Mouse (Mus musculus): ENCODE measurements at regions not wholly inside any gene's neighbourhood (a gene's known extent, or its start where the extent isn't known, plus 50 kb on each side); places are given as distances from the start of the nearest gene placed in this dataset.

DNA sequence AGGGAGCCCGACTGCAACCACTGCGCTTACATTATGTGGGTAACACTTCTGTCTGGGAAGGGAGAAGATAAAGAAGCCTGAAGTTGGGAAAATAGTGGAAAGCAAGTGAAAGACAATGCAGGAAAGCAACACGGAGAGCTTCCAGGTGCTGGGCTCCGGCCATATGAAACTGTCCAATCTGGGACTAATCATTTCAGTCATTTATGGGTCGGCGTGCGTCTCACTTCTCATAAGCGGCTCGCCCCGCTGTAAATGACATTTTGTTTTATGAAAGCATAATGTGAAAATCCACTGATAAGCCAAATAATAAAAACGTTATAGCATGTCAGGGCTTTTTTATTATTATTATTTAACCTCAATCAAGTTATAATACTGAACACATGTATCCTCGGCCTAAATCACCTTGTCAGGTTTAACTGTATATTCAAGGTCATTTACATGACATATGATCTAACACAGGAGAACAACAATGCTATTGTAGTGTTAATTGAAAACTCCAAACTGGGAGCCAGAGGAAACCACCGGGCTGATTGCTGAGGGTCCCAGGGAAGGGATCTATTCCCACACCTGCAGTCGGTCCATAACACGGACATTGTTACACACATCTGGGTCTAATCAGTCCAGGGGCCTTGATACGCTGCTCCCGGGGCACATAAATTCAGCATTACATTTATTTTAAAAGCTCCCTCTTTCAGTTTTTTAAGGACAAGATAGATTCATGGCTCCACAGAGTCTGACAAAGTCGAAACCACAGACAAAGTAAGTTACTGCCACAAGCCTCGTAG is 332.4 kb downstream of the Etnk1 start:
- Histone ChIP-seq H3K4me3 (ENCODE audit: low read length) (no peak overlapping the region), H3K9me3 (ENCODE audit: control insufficient read depth, low read length) (no peaks in the 10 kb centered on the region), H3K27ac (ENCODE audit: low read length) (no peak overlapping the region), H3K9ac (ENCODE audit: low read length) (no peak overlapping the region), H3K36me3 (ENCODE audit: control insufficient read depth, insufficient read depth, low read length) (no peaks in the 10 kb centered on the region), H3K4me2 (ENCODE audit: low read depth, low read length) (no peak overlapping the region), H3K27me3 (ENCODE audit: control insufficient read depth, insufficient read depth, low read depth, low read length) (no peaks in the 10 kb centered on the region), H3K4me1 (replicated peaks; ENCODE audit: control insufficient read depth, insufficient read depth, low read length) (peaks cover 11% of the 10 kb centered on the region; the same call in 1 of the 2 replicates)
- no peak for ATAC-seq (ENCODE audit: low read depth)
- WGBS = 86% methylated on average over 19 of the region's 19 CpGs

DNA sequence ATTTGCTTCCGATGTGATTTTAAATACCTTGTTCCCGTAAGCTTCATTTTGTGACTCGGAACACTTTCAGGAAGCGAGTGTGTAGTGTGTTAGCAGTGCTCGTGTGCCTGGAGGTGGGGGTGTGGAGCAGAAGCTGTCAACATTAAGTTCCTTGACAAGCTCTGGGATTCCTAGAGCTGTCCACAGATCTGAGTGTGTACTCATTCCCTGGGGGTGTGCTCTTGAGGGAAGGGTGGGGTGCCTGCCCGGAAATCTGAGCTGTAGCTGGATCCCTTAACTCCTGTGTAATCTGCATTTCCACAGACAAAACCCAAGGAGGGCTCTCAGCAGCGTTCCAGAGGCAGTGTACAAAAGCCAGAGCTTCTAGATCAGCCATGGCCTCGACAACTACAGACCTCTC is 335.8 kb downstream of the Etnk1 start:
- Histone ChIP-seq H3K4me3 (ENCODE audit: low read length) (no peak overlapping the region), H3K27me3 (ENCODE audit: control insufficient read depth, insufficient read depth, low read depth, low read length) (no peaks in the 10 kb centered on the region), H3K9me3 (ENCODE audit: control insufficient read depth, low read length) (no peaks in the 10 kb centered on the region), H3K36me3 (ENCODE audit: control insufficient read depth, insufficient read depth, low read length) (no peaks in the 10 kb centered on the region), H3K4me1 (replicated peaks; ENCODE audit: control insufficient read depth, insufficient read depth, low read length) (peaks cover 7% of the 10 kb centered on the region; the same call in 1 of the 2 replicates), H3K9ac (ENCODE audit: low read length) (no peak overlapping the region), H3K27ac (ENCODE audit: low read length) (no peak overlapping the region), H3K4me2 (ENCODE audit: low read depth, low read length) (no peak overlapping the region)
- 60% methylated on average over 8 of the region's 8 CpGs for WGBS
- ATAC-seq (ENCODE audit: low read depth) = peak; percentile 38; the same call in 1 of the 2 replicates

DNA sequence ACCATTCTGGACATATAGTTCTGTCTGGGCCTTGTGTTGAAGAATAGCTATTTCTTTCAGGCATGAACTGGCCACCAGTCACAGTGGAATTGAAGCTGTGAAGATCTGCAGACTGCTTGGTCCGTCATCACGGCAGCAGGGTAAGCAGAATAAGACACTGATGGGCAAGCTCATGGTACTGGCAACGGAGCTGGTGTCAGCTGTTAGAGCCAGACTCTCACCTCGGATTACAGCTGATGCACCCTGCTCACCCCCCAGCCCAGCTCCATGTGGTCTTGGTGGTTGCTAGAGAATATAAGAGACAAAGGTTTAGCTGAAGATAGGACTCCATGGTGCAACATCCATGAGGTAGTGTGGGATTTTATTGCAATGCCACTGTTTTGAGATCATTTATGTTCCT is 336.9 kb downstream of the Etnk1 start:
- no peaks in the 10 kb centered on the region for H3K27me3 ChIP-seq (ENCODE audit: control insufficient read depth, insufficient read depth, low read depth, low read length)
- no peaks in the 10 kb centered on the region for H3K9me3 ChIP-seq (ENCODE audit: control insufficient read depth, low read length)
- H3K9ac ChIP-seq (ENCODE audit: low read length) = no peak overlapping the region
- H3K4me2 ChIP-seq (ENCODE audit: low read depth, low read length) = no peak overlapping the region
- no peak for ATAC-seq (ENCODE audit: low read depth)
- WGBS = 87% methylated on average over 4 of the region's 4 CpGs
- H3K4me1 ChIP-seq (replicated peaks; ENCODE audit: control insufficient read depth, insufficient read depth, low read length) = peaks cover 7% of the 10 kb centered on the region; the same call in 1 of the 2 replicates
- no peak overlapping the region for H3K27ac ChIP-seq (ENCODE audit: low read length)
- no peak overlapping the region for H3K4me3 ChIP-seq (ENCODE audit: low read length)
- no peaks in the 10 kb centered on the region for H3K36me3 ChIP-seq (ENCODE audit: control insufficient read depth, insufficient read depth, low read length)

DNA sequence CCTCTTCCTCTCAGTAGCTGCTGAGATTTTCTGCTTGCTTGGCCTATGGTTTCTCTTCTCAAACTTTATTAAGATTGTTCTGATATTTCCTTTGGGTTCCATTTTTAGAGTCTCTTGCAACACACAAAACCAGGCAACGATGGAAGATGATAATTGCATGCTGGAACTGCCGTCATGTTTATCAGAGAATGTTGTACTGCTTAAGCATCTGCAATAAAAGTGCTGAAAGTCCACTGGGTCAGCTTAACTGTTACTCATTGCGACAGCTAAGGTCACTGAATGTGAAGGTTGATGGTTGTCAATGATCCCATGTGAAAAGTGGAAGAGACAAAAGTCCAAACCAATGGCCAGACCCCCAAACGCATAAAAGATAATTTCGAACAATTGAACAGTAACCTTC is 346.4 kb downstream of the Etnk1 start:
- ATAC-seq (ENCODE audit: low read depth) = no peak
- Histone ChIP-seq H3K4me2 (ENCODE audit: low read depth, low read length) (no peak overlapping the region), H3K4me3 (ENCODE audit: low read length) (no peak overlapping the region), H3K27ac (ENCODE audit: low read length) (no peak overlapping the region), H3K36me3 (ENCODE audit: control insufficient read depth, insufficient read depth, low read length) (no peaks in the 10 kb centered on the region), H3K27me3 (ENCODE audit: control insufficient read depth, insufficient read depth, low read depth, low read length) (no peaks in the 10 kb centered on the region), H3K9ac (ENCODE audit: low read length) (no peak overlapping the region), H3K9me3 (ENCODE audit: control insufficient read depth, low read length) (no peaks in the 10 kb centered on the region), H3K4me1 (replicated peaks; ENCODE audit: control insufficient read depth, insufficient read depth, low read length) (no peaks in the 10 kb centered on the region)
- 86% methylated on average over 5 of the region's 5 CpGs for WGBS

DNA sequence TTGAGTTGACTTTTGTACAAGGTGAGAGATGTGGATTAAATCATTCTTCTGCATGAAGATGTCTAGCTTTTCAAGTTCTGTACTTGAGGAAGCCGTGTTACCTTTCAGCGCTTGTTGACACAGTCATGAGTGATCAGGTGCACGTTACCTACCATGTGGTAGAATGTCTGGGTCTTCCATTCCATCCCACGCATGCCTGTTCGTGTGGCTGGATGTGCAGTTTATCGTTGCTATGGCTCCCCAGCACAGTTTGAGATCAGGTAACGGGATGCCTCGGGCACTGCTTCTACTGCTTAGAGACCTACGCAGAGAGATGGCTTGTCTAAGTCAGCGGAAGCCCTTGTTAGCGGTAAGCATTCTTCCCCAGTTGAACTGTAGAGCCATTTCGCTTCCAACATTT is 348.1 kb downstream of the Etnk1 start:
- Histone ChIP-seq H3K9ac (ENCODE audit: low read length) (no peak overlapping the region), H3K9me3 (ENCODE audit: control insufficient read depth, low read length) (no peaks in the 10 kb centered on the region), H3K4me2 (ENCODE audit: low read depth, low read length) (no peak overlapping the region), H3K4me1 (replicated peaks; ENCODE audit: control insufficient read depth, insufficient read depth, low read length) (no peaks in the 10 kb centered on the region), H3K36me3 (ENCODE audit: control insufficient read depth, insufficient read depth, low read length) (no peaks in the 10 kb centered on the region), H3K27ac (ENCODE audit: low read length) (no peak overlapping the region), H3K4me3 (ENCODE audit: low read length) (no peak overlapping the region), H3K27me3 (ENCODE audit: control insufficient read depth, insufficient read depth, low read depth, low read length) (no peaks in the 10 kb centered on the region)
- WGBS = 81% methylated on average over 12 of the region's 12 CpGs
- no peak for ATAC-seq (ENCODE audit: low read depth)

DNA sequence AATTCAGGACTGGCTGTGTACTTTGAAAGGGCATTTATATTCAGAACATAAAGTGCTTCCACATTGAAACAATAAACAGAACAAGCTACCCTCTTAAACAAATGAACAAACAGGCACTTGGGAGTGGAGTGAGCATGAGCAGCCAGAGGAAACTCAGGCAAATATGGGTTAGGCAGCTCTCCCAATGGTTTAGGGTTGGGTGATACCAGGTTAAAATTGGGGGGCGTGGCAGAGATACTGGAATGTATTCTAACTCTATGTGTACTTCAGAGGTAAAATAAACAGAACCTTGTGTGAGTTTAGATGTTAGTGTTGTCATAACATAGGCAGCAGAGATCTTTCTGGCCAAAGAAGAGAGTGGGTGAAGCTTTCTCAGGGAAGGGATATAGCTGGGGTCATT is 349.7 kb downstream of the Etnk1 start:
- no peaks in the 10 kb centered on the region for H3K36me3 ChIP-seq (ENCODE audit: control insufficient read depth, insufficient read depth, low read length)
- no peaks in the 10 kb centered on the region for H3K4me1 ChIP-seq (replicated peaks; ENCODE audit: control insufficient read depth, insufficient read depth, low read length)
- WGBS = 76% methylated on average over 1 of the region's 1 CpGs
- H3K4me3 ChIP-seq (ENCODE audit: low read length) = no peak overlapping the region
- no peaks in the 10 kb centered on the region for H3K9me3 ChIP-seq (ENCODE audit: control insufficient read depth, low read length)
- H3K9ac ChIP-seq (ENCODE audit: low read length) = no peak overlapping the region
- H3K27ac ChIP-seq (ENCODE audit: low read length) = no peak overlapping the region
- no peak for ATAC-seq (ENCODE audit: low read depth)
- no peak overlapping the region for H3K4me2 ChIP-seq (ENCODE audit: low read depth, low read length)
- H3K27me3 ChIP-seq (ENCODE audit: control insufficient read depth, insufficient read depth, low read depth, low read length) = no peaks in the 10 kb centered on the region

DNA sequence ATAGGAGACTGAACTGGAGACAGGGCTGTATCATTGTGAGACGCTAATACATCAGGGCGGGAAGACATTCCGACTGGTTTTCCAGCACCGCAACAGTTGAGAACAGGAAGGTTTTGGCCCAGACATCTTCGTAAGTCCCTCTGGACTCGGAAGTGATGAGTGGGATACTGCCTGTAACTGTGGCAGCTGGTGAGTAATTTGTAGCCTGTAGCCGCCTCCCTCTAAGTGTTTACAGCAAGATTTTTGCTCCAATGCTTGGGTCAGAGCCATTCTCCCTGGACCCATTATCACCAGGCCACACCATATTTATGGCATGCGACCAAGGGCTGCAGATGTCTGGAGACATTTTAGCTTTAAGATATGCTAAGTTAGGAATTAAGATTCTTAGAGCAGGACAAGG is 351.5 kb downstream of the Etnk1 start:
- Histone ChIP-seq H3K4me2 (ENCODE audit: low read depth, low read length) (no peak overlapping the region), H3K27me3 (ENCODE audit: control insufficient read depth, insufficient read depth, low read depth, low read length) (no peaks in the 10 kb centered on the region), H3K9me3 (ENCODE audit: control insufficient read depth, low read length) (no peaks in the 10 kb centered on the region), H3K36me3 (ENCODE audit: control insufficient read depth, insufficient read depth, low read length) (no peaks in the 10 kb centered on the region), H3K9ac (ENCODE audit: low read length) (no peak overlapping the region), H3K4me1 (replicated peaks; ENCODE audit: control insufficient read depth, insufficient read depth, low read length) (no peaks in the 10 kb centered on the region), H3K4me3 (ENCODE audit: low read length) (no peak overlapping the region), H3K27ac (ENCODE audit: low read length) (no peak overlapping the region)
- ATAC-seq (ENCODE audit: low read depth) = no peak
- WGBS = 78% methylated on average over 8 of the region's 8 CpGs

DNA sequence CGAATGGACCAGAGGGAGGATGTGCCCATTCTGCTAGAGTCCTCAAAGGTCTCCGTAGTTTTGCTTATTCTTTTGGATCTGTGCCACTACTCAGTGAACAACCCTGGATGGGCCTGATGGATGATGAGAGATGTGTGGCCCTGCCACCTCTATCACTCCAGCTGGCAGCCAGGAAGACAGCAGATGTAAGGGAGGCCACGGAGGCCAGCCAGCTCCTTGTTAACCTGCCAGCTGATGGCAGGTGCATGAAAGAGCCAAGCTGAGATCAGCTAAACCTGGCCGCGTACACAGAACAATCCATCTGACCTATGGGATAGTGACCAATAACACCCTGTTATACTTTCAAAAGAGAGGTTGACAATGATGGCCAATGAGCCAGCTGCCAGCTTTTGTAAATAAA is 352.6 kb downstream of the Etnk1 start:
- WGBS = 66% methylated on average over 5 of the region's 5 CpGs
- Histone ChIP-seq H3K4me2 (ENCODE audit: low read depth, low read length) (no peak overlapping the region), H3K9ac (ENCODE audit: low read length) (no peak overlapping the region), H3K36me3 (ENCODE audit: control insufficient read depth, insufficient read depth, low read length) (no peaks in the 10 kb centered on the region), H3K27ac (ENCODE audit: low read length) (no peak overlapping the region), H3K4me3 (ENCODE audit: low read length) (no peak overlapping the region), H3K4me1 (replicated peaks; ENCODE audit: control insufficient read depth, insufficient read depth, low read length) (no peaks in the 10 kb centered on the region), H3K9me3 (ENCODE audit: control insufficient read depth, low read length) (no peaks in the 10 kb centered on the region), H3K27me3 (ENCODE audit: control insufficient read depth, insufficient read depth, low read depth, low read length) (peaks cover 3% of the 10 kb centered on the region; the same call in 1 of the 2 replicates)
- ATAC-seq (ENCODE audit: low read depth) = no peak

DNA sequence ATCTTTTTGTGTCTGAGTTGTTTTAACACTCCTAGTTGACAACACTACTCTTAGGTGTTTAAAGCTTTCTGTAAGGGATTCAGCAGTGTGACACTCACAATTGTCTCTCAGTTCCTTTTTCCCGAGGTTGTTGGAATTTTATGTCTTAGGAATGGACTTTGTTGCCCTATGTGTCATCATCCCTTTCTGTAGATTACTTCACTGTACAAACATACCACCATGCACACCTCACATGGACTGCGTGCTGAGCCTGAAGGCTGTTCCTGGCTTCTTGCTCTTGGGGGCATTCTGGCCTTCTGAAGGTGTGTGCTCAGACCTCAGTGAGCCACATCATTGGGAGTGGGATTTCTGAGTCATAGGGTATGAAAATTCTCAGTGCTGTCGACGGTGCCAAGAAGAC is 358.1 kb downstream of the Etnk1 start:
- Histone ChIP-seq H3K9ac (ENCODE audit: low read length) (no peak overlapping the region), H3K27ac (ENCODE audit: low read length) (no peak overlapping the region), H3K9me3 (ENCODE audit: control insufficient read depth, low read length) (no peaks in the 10 kb centered on the region), H3K27me3 (ENCODE audit: control insufficient read depth, insufficient read depth, low read depth, low read length) (peaks cover 3% of the 10 kb centered on the region; the same call in 1 of the 2 replicates), H3K4me3 (ENCODE audit: low read length) (no peak overlapping the region), H3K4me1 (replicated peaks; ENCODE audit: control insufficient read depth, insufficient read depth, low read length) (peaks cover 3% of the 10 kb centered on the region), H3K36me3 (ENCODE audit: control insufficient read depth, insufficient read depth, low read length) (no peaks in the 10 kb centered on the region), H3K4me2 (ENCODE audit: low read depth, low read length) (no peak overlapping the region)
- no peak for ATAC-seq (ENCODE audit: low read depth)
- 78% methylated on average over 4 of the region's 4 CpGs for WGBS

All from lung, embryonic 16.5 days (tissue).